Mouse (Mus musculus): ENCODE data around the gene Traf1. TPM values are rescaled to one million over a fixed set of nuclear protein-coding genes. Genes with fewer than 3 reads are reported as not detected.

The Traf1 gene
- polyA plus RNA-seq, 1 experiment from 2014 or later, result 4.4 TPM

GRCm38 (mm10) chr2:34962893-34963292 is 1.3 kb upstream of the Traf1 start:
- WGBS, result 86% methylated on average over 9 of the region's 9 CpGs
- no peak overlapping the region for H3K9ac ChIP-seq (replicated peaks; ENCODE audit: low read depth, low read length)
- H3K27ac ChIP-seq (ENCODE audit: low read depth, low read length), result no peak overlapping the region
- no peak overlapping the region for H3K4me2 ChIP-seq (ENCODE audit: low read depth, low read length)
- no peaks in the 10 kb centered on the region for H3K27me3 ChIP-seq (ENCODE audit: control insufficient read depth, insufficient read depth, low read length)
- ATAC-seq (ENCODE audit: low read depth), result no peak
- H3K4me1 ChIP-seq (ENCODE audit: control insufficient read depth, insufficient read depth, low read length), result no peaks in the 10 kb centered on the region
- H3K9me3 ChIP-seq (ENCODE audit: control insufficient read depth, low read length), result no peaks in the 10 kb centered on the region
- H3K36me3 ChIP-seq (ENCODE audit: control insufficient read depth, insufficient read depth, low read length), result no peaks in the 10 kb centered on the region
- no peak overlapping the region for H3K4me3 ChIP-seq (ENCODE audit: low read depth, low read length)

GRCm38 (mm10) chr2:34962211-34962610 is 639 bp upstream of the Traf1 start:
- H3K36me3 ChIP-seq (ENCODE audit: control insufficient read depth, insufficient read depth, low read length), result no peaks in the 10 kb centered on the region
- no peak overlapping the region for H3K4me3 ChIP-seq (ENCODE audit: low read depth, low read length)
- no peaks in the 10 kb centered on the region for H3K9me3 ChIP-seq (ENCODE audit: control insufficient read depth, low read length)
- no peaks in the 10 kb centered on the region for H3K27me3 ChIP-seq (ENCODE audit: control insufficient read depth, insufficient read depth, low read length)
- H3K9ac ChIP-seq (replicated peaks; ENCODE audit: low read depth, low read length), result no peak overlapping the region
- WGBS, result 73% methylated on average over 2 of the region's 2 CpGs
- no peak overlapping the region for H3K4me2 ChIP-seq (ENCODE audit: low read depth, low read length)
- no peak overlapping the region for H3K27ac ChIP-seq (ENCODE audit: low read depth, low read length)
- ATAC-seq (ENCODE audit: low read depth), result no peak
- no peaks in the 10 kb centered on the region for H3K4me1 ChIP-seq (ENCODE audit: control insufficient read depth, insufficient read depth, low read length)

GRCm38 (mm10) chr2:34960966-34961365 is 606 bp downstream of the Traf1 start:
- Histone ChIP-seq H3K27ac (ENCODE audit: low read depth, low read length) (no peak overlapping the region), H3K36me3 (ENCODE audit: control insufficient read depth, insufficient read depth, low read length) (no peaks in the 10 kb centered on the region), H3K4me2 (ENCODE audit: low read depth, low read length) (peak overlapping the region; percentile 36), H3K27me3 (ENCODE audit: control insufficient read depth, insufficient read depth, low read length) (no peaks in the 10 kb centered on the region), H3K4me1 (ENCODE audit: control insufficient read depth, insufficient read depth, low read length) (no peaks in the 10 kb centered on the region), H3K4me3 (ENCODE audit: low read depth, low read length) (0 out of 2 replicates have a peak overlapping the region, but pooled peaks have one; percentile 5), H3K9ac (replicated peaks; ENCODE audit: low read depth, low read length) (no peak overlapping the region), H3K9me3 (ENCODE audit: control insufficient read depth, low read length) (no peaks in the 10 kb centered on the region)
- whole genome bisulfite sequencing, result 75% methylated on average over 6 of the region's 6 CpGs
- no peak for ATAC-seq (ENCODE audit: low read depth)

- no peak for ATAC-seq (ENCODE audit: low read depth)
- Histone ChIP-seq H3K9me3 (ENCODE audit: control insufficient read depth, low read length) (no peaks in the 10 kb centered on the region), H3K4me3 (ENCODE audit: low read depth, low read length) (no peak overlapping the region), H3K9ac (replicated peaks; ENCODE audit: low read depth, low read length) (no peak overlapping the region), H3K27me3 (ENCODE audit: control insufficient read depth, insufficient read depth, low read length) (no peaks in the 10 kb centered on the region), H3K36me3 (ENCODE audit: control insufficient read depth, insufficient read depth, low read length) (no peaks in the 10 kb centered on the region), H3K4me2 (ENCODE audit: low read depth, low read length) (no peak overlapping the region), H3K27ac (ENCODE audit: low read depth, low read length) (no peak overlapping the region), H3K4me1 (ENCODE audit: control insufficient read depth, insufficient read depth, low read length) (no peaks in the 10 kb centered on the region)
- 81% methylated on average over 4 of the region's 5 CpGs for WGBS
These were observed 1.1 kb downstream of the Traf1 start for GRCm38 (mm10) chr2:34960466-34960865.

GRCm38 (mm10) chr2:34958582-34958981 is 3.0 kb downstream of the Traf1 start:
- Histone ChIP-seq H3K9ac (replicated peaks; ENCODE audit: low read depth, low read length) (no peak overlapping the region), H3K27ac (ENCODE audit: low read depth, low read length) (no peak overlapping the region), H3K9me3 (ENCODE audit: control insufficient read depth, low read length) (no peaks in the 10 kb centered on the region), H3K27me3 (ENCODE audit: control insufficient read depth, insufficient read depth, low read length) (no peaks in the 10 kb centered on the region), H3K4me2 (ENCODE audit: low read depth, low read length) (no peak overlapping the region), H3K4me1 (ENCODE audit: control insufficient read depth, insufficient read depth, low read length) (no peaks in the 10 kb centered on the region), H3K36me3 (ENCODE audit: control insufficient read depth, insufficient read depth, low read length) (no peaks in the 10 kb centered on the region), H3K4me3 (ENCODE audit: low read depth, low read length) (no peak overlapping the region)
- 82% methylated on average over 7 of the region's 7 CpGs for WGBS
- ATAC-seq (ENCODE audit: low read depth), result no peak

GRCm38 (mm10) chr2:34958036-34958435 is 3.5 kb downstream of the Traf1 start:
- no peak overlapping the region for H3K4me3 ChIP-seq (ENCODE audit: low read depth, low read length)
- no peaks in the 10 kb centered on the region for H3K9me3 ChIP-seq (ENCODE audit: control insufficient read depth, low read length)
- H3K4me2 ChIP-seq (ENCODE audit: low read depth, low read length), result no peak overlapping the region
- H3K27ac ChIP-seq (ENCODE audit: low read depth, low read length), result no peak overlapping the region
- H3K27me3 ChIP-seq (ENCODE audit: control insufficient read depth, insufficient read depth, low read length), result no peaks in the 10 kb centered on the region
- H3K4me1 ChIP-seq (ENCODE audit: control insufficient read depth, insufficient read depth, low read length), result no peaks in the 10 kb centered on the region
- 81% methylated on average over 7 of the region's 7 CpGs for WGBS
- ATAC-seq (ENCODE audit: low read depth), result no peak
- no peaks in the 10 kb centered on the region for H3K36me3 ChIP-seq (ENCODE audit: control insufficient read depth, insufficient read depth, low read length)
- H3K9ac ChIP-seq (replicated peaks; ENCODE audit: low read depth, low read length), result no peak overlapping the region

GRCm38 (mm10) chr2:34957405-34957804 is 4.2 kb downstream of the Traf1 start:
- H3K36me3 ChIP-seq (ENCODE audit: control insufficient read depth, insufficient read depth, low read length), result no peaks in the 10 kb centered on the region
- H3K9me3 ChIP-seq (ENCODE audit: control insufficient read depth, low read length), result no peaks in the 10 kb centered on the region
- no peak overlapping the region for H3K27ac ChIP-seq (ENCODE audit: low read depth, low read length)
- H3K4me2 ChIP-seq (ENCODE audit: low read depth, low read length), result no peak overlapping the region
- WGBS, result 68% methylated on average over 1 of the region's 1 CpGs
- no peaks in the 10 kb centered on the region for H3K27me3 ChIP-seq (ENCODE audit: control insufficient read depth, insufficient read depth, low read length)
- H3K4me1 ChIP-seq (ENCODE audit: control insufficient read depth, insufficient read depth, low read length), result no peaks in the 10 kb centered on the region
- H3K4me3 ChIP-seq (ENCODE audit: low read depth, low read length), result no peak overlapping the region
- H3K9ac ChIP-seq (replicated peaks; ENCODE audit: low read depth, low read length), result no peak overlapping the region
- no peak for ATAC-seq (ENCODE audit: low read depth)

- no peak overlapping the region for H3K27ac ChIP-seq (ENCODE audit: low read depth, low read length)
These were observed 4.6 kb downstream of the Traf1 start for GRCm38 (mm10) chr2:34956941-34957340.

GRCm38 (mm10) chr2:34954344-34954743 is 7.2 kb downstream of the Traf1 start:
- Histone ChIP-seq H3K4me3 (ENCODE audit: low read depth, low read length) (no peak overlapping the region), H3K4me1 (ENCODE audit: control insufficient read depth, insufficient read depth, low read length) (no peaks in the 10 kb centered on the region), H3K27ac (ENCODE audit: low read depth, low read length) (no peak overlapping the region), H3K9me3 (ENCODE audit: control insufficient read depth, low read length) (no peaks in the 10 kb centered on the region), H3K9ac (replicated peaks; ENCODE audit: low read depth, low read length) (no peak overlapping the region), H3K27me3 (ENCODE audit: control insufficient read depth, insufficient read depth, low read length) (no peaks in the 10 kb centered on the region), H3K4me2 (ENCODE audit: low read depth, low read length) (no peak overlapping the region), H3K36me3 (ENCODE audit: control insufficient read depth, insufficient read depth, low read length) (no peaks in the 10 kb centered on the region)
- ATAC-seq (ENCODE audit: low read depth), result no peak

More at GRCm38 (mm10) chr2:34956941-34957340, 4.6 kb downstream of the Traf1 start:
- no peaks in the 10 kb centered on the region for H3K36me3 ChIP-seq (ENCODE audit: control insufficient read depth, insufficient read depth, low read length)
- no peaks in the 10 kb centered on the region for H3K27me3 ChIP-seq (ENCODE audit: control insufficient read depth, insufficient read depth, low read length)
- H3K4me2 ChIP-seq (ENCODE audit: low read depth, low read length), result no peak overlapping the region
- no peaks in the 10 kb centered on the region for H3K9me3 ChIP-seq (ENCODE audit: control insufficient read depth, low read length)
- ATAC-seq (ENCODE audit: low read depth), result no peak
- WGBS, result 73% methylated on average over 5 of the region's 5 CpGs
- H3K4me1 ChIP-seq (ENCODE audit: control insufficient read depth, insufficient read depth, low read length), result no peaks in the 10 kb centered on the region
- no peak overlapping the region for H3K9ac ChIP-seq (replicated peaks; ENCODE audit: low read depth, low read length)
- H3K4me3 ChIP-seq (ENCODE audit: low read depth, low read length), result no peak overlapping the region
